Mouse (Mus musculus): ENCODE measurements around the gene Olfr955.

The Olfr955 gene

DNA sequence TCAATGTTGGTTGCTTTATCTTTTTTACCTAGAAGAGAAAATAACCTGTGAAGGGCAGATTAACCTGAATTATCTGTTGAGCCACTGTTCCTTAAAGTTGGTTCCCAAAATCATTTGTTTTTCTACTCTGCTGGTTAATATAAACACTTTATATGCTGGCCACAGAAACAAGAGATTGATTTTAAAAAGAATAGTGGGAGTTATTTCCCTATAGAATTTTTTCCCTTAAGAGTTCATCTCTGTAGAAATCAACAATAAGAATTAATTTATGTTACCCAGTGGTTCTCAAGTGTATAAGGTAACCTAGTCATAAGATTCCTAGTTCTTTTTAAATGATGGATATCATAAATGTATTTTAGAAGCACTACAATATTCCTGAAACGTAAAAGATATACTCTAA lies at the start of gene Olfr955:
Gene Olfr955, minus strand, starts transcription at position 101 of the 400 bp plus-strand sequence.
- DNase-seq: no peak

DNA sequence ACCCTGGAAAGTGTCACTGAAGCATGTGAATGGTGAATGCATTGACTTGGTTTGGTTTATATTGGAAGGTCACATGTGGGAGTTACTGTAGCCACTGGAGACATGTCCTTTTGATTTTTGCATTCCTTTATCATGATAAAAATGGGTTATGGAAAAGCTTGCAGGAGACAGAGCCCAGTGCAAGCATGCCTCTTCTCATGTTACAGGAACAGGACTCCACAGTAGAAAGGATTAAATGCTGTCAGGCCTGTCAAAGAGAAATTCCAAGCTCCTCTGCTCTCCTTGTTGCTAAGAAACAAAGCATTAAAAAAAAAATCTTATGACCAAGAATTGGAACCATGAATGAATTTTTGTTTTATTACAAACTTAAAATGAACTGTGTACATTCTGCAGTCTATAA lies 46.9 kb upstream of the Olfr955 start:
- DNase-seq: no peak

DNA sequence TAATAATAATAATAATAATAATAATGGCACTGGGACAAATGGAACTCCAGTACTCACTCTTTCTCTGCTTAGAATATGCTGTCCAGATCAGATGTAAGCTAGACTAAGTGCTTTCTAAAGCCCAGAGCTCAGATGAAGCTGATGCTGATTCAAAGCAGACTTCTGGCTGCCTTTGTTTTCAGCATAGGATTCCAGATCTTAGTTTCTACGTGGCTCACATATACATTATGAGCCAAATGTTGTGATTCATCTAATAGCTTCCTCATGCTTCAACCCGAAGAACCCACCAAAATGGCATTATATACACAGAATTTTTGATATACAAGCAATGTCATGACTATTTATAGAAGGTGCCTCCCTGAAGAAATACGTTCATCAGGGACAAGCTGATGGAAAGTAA lies 43.8 kb upstream of the Olfr955 start, which contains the start of gene Olfr957:
Gene Olfr957, minus strand, starts transcription at position 279 of the 400 bp plus-strand sequence.
- DNase-seq: no peak

DNA sequence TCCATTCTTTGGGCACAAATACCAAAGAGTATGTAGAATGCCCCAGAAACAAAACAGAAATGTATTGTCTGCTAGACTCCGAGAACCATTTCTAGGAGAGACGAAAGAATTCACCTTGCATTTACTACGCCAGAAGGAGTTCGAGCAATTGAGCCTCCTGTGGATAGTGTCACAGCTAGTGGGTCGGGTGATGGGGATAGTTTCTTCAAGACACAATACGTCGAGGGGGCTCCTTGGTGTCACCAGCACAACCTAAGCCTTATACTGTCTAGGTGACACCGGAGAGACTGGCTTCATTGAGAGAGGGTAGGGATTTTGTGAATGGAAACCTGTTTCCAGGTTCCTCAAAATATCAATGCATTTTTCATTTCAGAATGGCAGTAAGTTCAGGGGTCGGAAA lies 37.7 kb upstream of the Olfr955 start:
- DNase-seq: no peak

DNA sequence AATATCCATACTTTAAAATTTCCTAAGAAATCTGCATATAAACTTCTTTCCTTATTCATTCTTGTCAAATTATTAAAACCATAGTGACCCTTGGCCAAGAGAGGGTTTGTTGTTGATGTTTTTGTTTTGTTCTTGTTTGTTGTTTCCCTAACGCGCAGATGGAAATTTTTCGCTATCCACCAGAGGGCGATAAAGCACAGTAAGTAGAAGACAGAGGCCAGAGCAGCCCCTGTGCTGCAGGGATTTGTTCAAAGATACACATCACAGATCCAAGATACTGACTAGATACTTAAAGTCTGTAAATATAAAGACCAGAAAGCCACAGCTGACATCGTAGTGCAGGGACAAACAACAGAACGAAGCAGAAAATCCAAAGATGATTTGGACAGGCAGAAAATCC lies 37.3 kb upstream of the Olfr955 start:
- no peak for DNase-seq

DNA sequence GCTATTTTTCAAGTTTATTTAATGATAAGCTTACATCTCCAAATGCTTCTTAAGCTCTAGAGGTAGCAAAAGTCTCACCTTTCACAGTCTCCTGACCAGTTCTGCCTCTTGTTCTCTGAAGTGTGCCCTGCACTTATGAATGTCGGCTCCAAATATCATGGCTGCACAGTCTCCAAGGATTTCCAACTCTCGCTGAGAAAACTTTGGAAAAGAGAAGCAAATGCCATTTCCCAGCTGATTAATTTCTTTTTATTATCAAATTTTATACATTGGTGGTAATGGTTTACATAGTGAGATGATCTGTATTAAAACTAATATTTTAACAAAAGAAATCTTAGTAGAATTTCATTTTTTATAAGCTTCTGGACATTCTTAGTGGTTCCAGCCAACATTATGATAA lies 22.2 kb upstream of the Olfr955 start, which contains the start of gene Olfr44:
Gene Olfr44, minus strand, starts transcription at position 101 of the 400 bp plus-strand sequence.
- DNase-seq: no peak

DNA sequence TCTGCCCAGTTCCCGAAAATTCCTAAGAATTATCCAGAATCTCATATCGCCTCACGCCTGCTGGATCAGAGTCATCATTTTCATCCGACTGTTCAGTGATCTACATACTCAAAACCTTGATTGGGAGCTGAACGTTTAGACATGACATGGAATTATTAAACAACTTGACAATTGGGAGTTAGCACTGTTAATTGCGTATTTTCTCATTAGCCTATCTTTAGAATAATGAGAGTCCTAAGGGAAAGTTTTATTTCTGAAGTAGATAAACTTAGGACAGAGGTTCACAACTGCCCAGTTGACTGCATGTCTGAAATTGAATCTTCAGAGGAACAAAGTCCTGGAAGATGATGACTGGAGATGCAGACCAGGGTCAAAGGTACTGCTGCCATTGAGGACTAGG lies 15.3 kb downstream of the Olfr955 start, which contains the start of gene Olfr954:
Gene Olfr954, plus strand, starts transcription at position 301 of the 400 bp plus-strand sequence.
- DNase-seq: no peak

DNA sequence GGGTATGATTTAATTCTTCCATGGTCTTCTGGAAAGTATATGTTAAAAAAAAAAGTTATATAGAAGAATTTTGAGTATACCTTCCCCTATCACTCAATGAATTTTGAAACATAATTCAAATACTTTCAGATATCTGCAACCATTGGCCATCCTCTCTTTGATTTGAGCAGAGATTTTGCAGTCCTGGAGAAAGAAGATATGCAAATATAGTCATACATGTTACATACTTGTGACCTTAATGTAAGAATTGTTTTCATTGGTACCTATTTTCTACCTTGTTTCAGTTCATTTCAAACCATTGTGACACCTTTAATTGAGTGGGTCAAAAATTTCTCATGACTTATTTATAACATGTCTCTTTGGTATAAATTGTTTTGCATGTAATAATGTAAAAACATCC lies 44.7 kb downstream of the Olfr955 start, which contains the start of gene Olfr952:
Gene Olfr952, minus strand, starts transcription at position 101 of the 400 bp plus-strand sequence.
- DNase-seq: no peak
